8 mouse cellular contexts compared by ENCODE assay signal in genomic region chr3:28577301-28577700, GRCm38 (mm10).
A peak's percentile ranks its signal among the peaks of the same experiment; 100 is the strongest.
DNase-seq lines count a peak whose midpoint lies in the region; ATAC-seq and TF ChIP-seq lines count a peak whose summit lies in the region.

No protein-coding gene starts in this region.

- no peaks in the 10 kb centered on the region for H3K9me3 ChIP-seq in intestine, embryonic 14.5 days (ENCODE audit: control insufficient read depth, low read length)
- no peaks in the 10 kb centered on the region for H3K9me3 ChIP-seq in intestine, postnatal 0 days (ENCODE audit: control insufficient read depth)

- no peak overlapping the region for H3K9ac ChIP-seq in intestine, embryonic 14.5 days (ENCODE audit: low read length)
- H3K9ac ChIP-seq in intestine, postnatal 0 days (ENCODE audit: low read depth, low read length), result no peak overlapping the region

- ATAC-seq in intestine, embryonic 14.5 days (replicated peaks; ENCODE audit: low FRiP score, low TSS enrichment, low read depth), result 0 out of 2 replicates have a peak, but pooled peaks have one; percentile 36
- no peak for ATAC-seq in intestine, postnatal 0 days

- no peak overlapping the region for H3K4me3 ChIP-seq in intestine, embryonic 14.5 days (ENCODE audit: low read depth, low read length)
- no peak overlapping the region for H3K4me3 ChIP-seq in intestine, postnatal 0 days (ENCODE audit: low read depth, low read length)

- no peak for TF ChIP-seq CTCF in intestine, postnatal 0 days (IDR thresholded peaks at IDR 0.05; ENCODE audit: low read depth)

- peak; percentile 61 for DNase-seq in intestine, embryonic 14.5 days (ENCODE audit: low spot score)
- peak; percentile 33 for DNase-seq in cerebellum, adult 8-10 months
- DNase-seq in gastrocnemius, postnatal 14 days, result peak; percentile 53
- peak; percentile 6 for DNase-seq in kidney, adult 9 months
- peak; percentile 4 for DNase-seq in lung, postnatal 25 days (ENCODE audit: low spot score)
- DNase-seq in thymus, postnatal 10 days (ENCODE audit: low spot score in 2 of 2), result no peak
- no peak for DNase-seq in T-cell, adult 2 months (ENCODE audit: low spot score)

- 30% methylated on average over 15 of the region's 15 CpGs for WGBS in intestine, embryonic 14.5 days
- 45% methylated on average over 15 of the region's 15 CpGs for WGBS in intestine, postnatal 0 days

- intact Hi-C loops in gastrocnemius, postnatal 14 days (cut with DNase I; ENCODE audit: low total_unique reads), result no loop called here

- no peak overlapping the region for H3K27ac ChIP-seq in intestine, embryonic 14.5 days (ENCODE audit: low read depth)
- H3K27ac ChIP-seq in intestine, postnatal 0 days (ENCODE audit: low read depth, low read length), result no peak overlapping the region

- H3K4me1 ChIP-seq in intestine, embryonic 14.5 days (replicated peaks; ENCODE audit: control insufficient read depth, insufficient read depth, low read length), result no peaks in the 10 kb centered on the region
- no peaks in the 10 kb centered on the region for H3K4me1 ChIP-seq in intestine, postnatal 0 days (replicated peaks; ENCODE audit: control insufficient read depth, insufficient read depth, low read length)

- H3K36me3 ChIP-seq in intestine, embryonic 14.5 days (ENCODE audit: control insufficient read depth, insufficient read depth, low read length), result no peaks in the 10 kb centered on the region
- H3K36me3 ChIP-seq in intestine, postnatal 0 days (ENCODE audit: control insufficient read depth, insufficient read depth), result 0 out of 2 replicates have a peak, but pooled peaks cover 4% of the 10 kb centered on the region

- H3K4me2 ChIP-seq in intestine, embryonic 14.5 days (ENCODE audit: low read length), result peak overlapping the region; percentile 22
- no peak overlapping the region for H3K4me2 ChIP-seq in intestine, postnatal 0 days (replicated peaks; ENCODE audit: low read depth)

- H3K27me3 ChIP-seq in intestine, embryonic 14.5 days (replicated peaks; ENCODE audit: control insufficient read depth, insufficient read depth, low read length), result no peaks in the 10 kb centered on the region
- H3K27me3 ChIP-seq in intestine, postnatal 0 days (replicated peaks; ENCODE audit: control insufficient read depth, insufficient read depth, low read length), result no peaks in the 10 kb centered on the region

Comparison
In these comparisons a context has a peak if more than half of its experiments do, and no peak if none do; other contexts are left out.
1. DNase-seq: peak in intestine, embryonic 14.5 days (single experiment), cerebellum, adult 8-10 months (single experiment), gastrocnemius, postnatal 14 days (single experiment), kidney, adult 9 months (single experiment) and lung, postnatal 25 days (single experiment); none in thymus, postnatal 10 days (0 of 2) and T-cell, adult 2 months (single experiment).